Mouse (Mus musculus) hindbrain, embryonic 11.5 days (tissue): ENCODE measurements at regions not wholly inside any gene's neighbourhood (a gene's known extent, or its start where the extent isn't known, plus 50 kb on each side); places are given as distances from the start of the nearest gene placed in this dataset.
"Not testable (repeated sequence)": the region's sequence is repeated elsewhere in the genome, so short reads cannot be mapped to it uniquely, and the experiment has no call there.

Experiments used
- ATAC-seq: fragments of 200-750 bp; cut with Nextera tagmentation; 2 replicates; pipeline ENCODE4 v1.8.0; 2017; ENCODE audit warnings: mild to moderate bottlenecking, moderate TSS enrichment, moderate library complexity; ENCODE audit not compliant: low FRiP score
- DNase-seq: peaks from one replicate; pipeline ENCODE4 v3.0.0-alpha.2; 2015; ENCODE audit warnings: low spot score
- H3K27ac ChIP-seq: fragments of 300-500 bp; sonication (generic); 2 replicates; pipeline ENCODE4 v1.5.1; 2014; ENCODE audit warnings: mild to moderate bottlenecking, low read depth, low read length
- H3K27me3 ChIP-seq: fragments of 300-500 bp; sonication (generic); 2 replicates; pipeline ENCODE4 v1.6.1; 2014; ENCODE audit warnings: mild to moderate bottlenecking, low read length, moderate library complexity, mixed read lengths; ENCODE audit not compliant: control insufficient read depth, insufficient read depth
- H3K36me3 ChIP-seq: fragments of 300-500 bp; sonication (generic); 2 replicates; pipeline ENCODE4 v1.6.1; 2014; ENCODE audit warnings: mild to moderate bottlenecking, low read length, moderate library complexity, mixed read lengths; ENCODE audit not compliant: control insufficient read depth, insufficient read depth
- H3K4me1 ChIP-seq: fragments of 300-500 bp; sonication (generic); replicated peaks from 2 replicates; pipeline ENCODE4 v1.6.1; 2014; ENCODE audit warnings: low read length, mixed read lengths; ENCODE audit not compliant: control insufficient read depth, insufficient read depth
- H3K4me2 ChIP-seq: fragments of 300-500 bp; sonication (generic); replicated peaks from 2 replicates; pipeline ENCODE4 v1.6.1; 2014; ENCODE audit warnings: mild to moderate bottlenecking, low read depth, low read length
- H3K4me3 ChIP-seq: fragments of 300-500 bp; sonication (generic); 2 replicates; pipeline ENCODE4 v1.5.1; 2014; ENCODE audit warnings: low read depth, low read length
- H3K9ac ChIP-seq: fragments of 300-500 bp; sonication (generic); 2 replicates; pipeline ENCODE4 v1.6.1; 2014; ENCODE audit warnings: low read depth, low read length
- H3K9me3 ChIP-seq: fragments of 300-500 bp; sonication (generic); 2 replicates; pipeline ENCODE4 v1.6.1; 2016; ENCODE audit warnings: low read length; ENCODE audit not compliant: control insufficient read depth
- WGBS: fragments of 180-500 bp; shearing (Covaris S2); extraction: QIAGEN DNeasy Blood & Tissue Kit; methylation state at CpG from one replicate; pipeline ENCODE4 v1.1.7; 2014; 5-methylcytosine and 5-hydroxymethylcytosine counted together

DNA sequence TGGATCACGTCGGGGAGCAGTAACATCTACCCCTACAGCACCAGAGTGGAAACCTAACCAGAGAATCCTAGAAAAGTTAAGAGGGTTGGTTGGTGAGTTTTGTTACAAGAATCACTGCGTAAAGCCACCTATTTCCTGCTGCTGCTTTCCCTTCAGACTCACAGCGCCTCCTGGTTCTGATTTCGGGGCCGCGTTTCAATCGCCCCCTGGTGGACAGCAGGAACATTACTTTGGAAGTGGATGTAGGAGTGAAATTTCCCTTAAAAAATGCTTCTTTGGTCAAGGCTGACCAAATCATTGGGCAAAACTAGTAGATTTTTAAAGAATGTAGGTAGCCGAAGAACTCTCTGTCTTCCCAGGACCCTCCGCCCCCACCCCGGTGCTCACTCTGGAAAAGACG, 606.3 kb upstream of the Gm19410 start:
- no peak overlapping the region for H3K4me2 ChIP-seq
- WGBS: 23% methylated on average over 12 of the region's 12 CpGs

GRCm38 (mm10) chr8:35160230-35160629, 605.4 kb upstream of the Gm19410 start:
- no peaks in the 10 kb centered on the region for H3K4me1 ChIP-seq
- 85% methylated on average over 12 of the region's 12 CpGs for WGBS
- no peak overlapping the region for H3K27ac ChIP-seq
- no peak for ATAC-seq
- no peaks in the 10 kb centered on the region for H3K27me3 ChIP-seq
- H3K9ac ChIP-seq: no peak overlapping the region
- no peaks in the 10 kb centered on the region for H3K36me3 ChIP-seq
- no peak overlapping the region for H3K4me3 ChIP-seq
- no peak overlapping the region for H3K4me2 ChIP-seq
- no peaks in the 10 kb centered on the region for H3K9me3 ChIP-seq
- no peak for DNase-seq

More for the DNA sequence above, 606.3 kb upstream of the Gm19410 start:
- Histone ChIP-seq H3K9me3 (no peaks in the 10 kb centered on the region), H3K27ac (no peak overlapping the region), H3K9ac (no peak overlapping the region), H3K4me3 (no peak overlapping the region), H3K27me3 (no peaks in the 10 kb centered on the region), H3K36me3 (no peaks in the 10 kb centered on the region), H3K4me1 (no peaks in the 10 kb centered on the region)
- DNase-seq: peak; percentile 75
- no peak for ATAC-seq

DNA sequence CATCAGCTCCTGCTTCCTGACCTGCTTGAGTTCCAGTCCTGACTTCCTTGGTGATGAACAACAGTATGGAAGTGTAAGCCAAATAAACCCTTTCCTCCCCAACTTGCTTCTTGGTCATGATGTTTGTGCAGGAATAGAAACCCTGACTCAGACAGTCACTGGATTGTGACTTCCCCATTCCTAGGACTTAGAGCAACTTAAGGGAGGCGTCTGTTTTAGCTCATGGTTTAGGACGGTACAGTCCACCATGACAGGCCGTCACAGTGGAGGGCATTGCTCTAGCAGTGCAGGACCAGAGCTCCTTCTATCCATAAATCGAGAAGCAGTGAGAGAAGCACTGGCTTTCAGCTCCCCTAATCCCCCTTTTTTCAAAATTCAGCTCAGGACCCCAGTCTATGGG, 603.4 kb upstream of the Gm19410 start:
- WGBS: 92% methylated on average over 4 of the region's 4 CpGs
- ATAC-seq, H3K9me3 ChIP-seq, DNase-seq, H3K36me3 ChIP-seq, H3K27ac ChIP-seq, H3K4me2 ChIP-seq, H3K27me3 ChIP-seq, H3K4me3 ChIP-seq, H3K4me1 ChIP-seq, H3K9ac ChIP-seq: not testable (repeated sequence)

GRCm38 (mm10) chr8:35166611-35167010, 599.0 kb upstream of the Gm19410 start:
- no peak overlapping the region for H3K4me3 ChIP-seq
- H3K27ac ChIP-seq: no peak overlapping the region
- no peak overlapping the region for H3K9ac ChIP-seq
- 94% methylated on average over 6 of the region's 6 CpGs for WGBS
- no peak for ATAC-seq
- no peaks in the 10 kb centered on the region for H3K9me3 ChIP-seq
- H3K27me3 ChIP-seq: no peaks in the 10 kb centered on the region
- no peaks in the 10 kb centered on the region for H3K36me3 ChIP-seq
- no peaks in the 10 kb centered on the region for H3K4me1 ChIP-seq
- no peak for DNase-seq
- H3K4me2 ChIP-seq: no peak overlapping the region

- Histone ChIP-seq H3K9ac (no peak overlapping the region), H3K4me3 (no peak overlapping the region), H3K4me2 (no peak overlapping the region), H3K27ac (no peak overlapping the region), H3K36me3 (no peaks in the 10 kb centered on the region), H3K27me3 (no peaks in the 10 kb centered on the region), H3K4me1 (no peaks in the 10 kb centered on the region), H3K9me3 (no peaks in the 10 kb centered on the region)
- DNase-seq: no peak
- 85% methylated on average over 13 of the region's 13 CpGs for WGBS
- ATAC-seq: no peak
These were observed 593.9 kb upstream of the Gm19410 start for GRCm38 (mm10) chr8:35171536-35172310.

GRCm38 (mm10) chr8:35177314-35177713, 588.3 kb upstream of the Gm19410 start:
- Histone ChIP-seq H3K36me3 (no peaks in the 10 kb centered on the region), H3K4me1 (no peaks in the 10 kb centered on the region), H3K27ac (no peak overlapping the region), H3K9me3 (no peaks in the 10 kb centered on the region), H3K27me3 (no peaks in the 10 kb centered on the region), H3K4me2 (no peak overlapping the region), H3K4me3 (no peak overlapping the region), H3K9ac (no peak overlapping the region)
- 79% methylated on average over 5 of the region's 5 CpGs for WGBS
- ATAC-seq: no peak
- DNase-seq: no peak

DNA sequence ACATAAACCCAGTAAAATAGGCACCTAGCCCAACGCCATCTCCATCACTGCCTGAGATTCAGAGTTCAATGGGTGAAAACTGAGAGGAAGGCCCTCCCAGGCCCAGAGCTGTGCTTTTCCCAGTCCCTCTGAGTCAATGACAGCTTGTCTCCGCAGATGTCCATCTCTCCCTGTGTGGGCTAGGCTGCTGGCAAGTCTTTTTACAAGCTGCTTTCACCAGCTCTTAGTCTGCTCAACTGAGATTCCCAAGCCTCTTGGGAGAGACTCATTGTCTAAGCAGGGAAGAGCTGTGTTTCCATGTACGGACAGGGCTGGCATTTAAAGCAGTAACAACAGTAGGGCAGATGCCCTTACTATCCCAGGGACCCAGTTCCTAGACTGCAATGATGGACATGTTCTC, 585.5 kb upstream of the Gm19410 start:
- Histone ChIP-seq H3K36me3 (no peaks in the 10 kb centered on the region), H3K4me1 (no peaks in the 10 kb centered on the region), H3K4me2 (no peak overlapping the region), H3K27me3 (no peaks in the 10 kb centered on the region), H3K27ac (no peak overlapping the region), H3K4me3 (no peak overlapping the region), H3K9me3 (no peaks in the 10 kb centered on the region), H3K9ac (no peak overlapping the region)
- WGBS: 65% methylated on average over 3 of the region's 3 CpGs
- DNase-seq (no peak), ATAC-seq (no peak)

DNA sequence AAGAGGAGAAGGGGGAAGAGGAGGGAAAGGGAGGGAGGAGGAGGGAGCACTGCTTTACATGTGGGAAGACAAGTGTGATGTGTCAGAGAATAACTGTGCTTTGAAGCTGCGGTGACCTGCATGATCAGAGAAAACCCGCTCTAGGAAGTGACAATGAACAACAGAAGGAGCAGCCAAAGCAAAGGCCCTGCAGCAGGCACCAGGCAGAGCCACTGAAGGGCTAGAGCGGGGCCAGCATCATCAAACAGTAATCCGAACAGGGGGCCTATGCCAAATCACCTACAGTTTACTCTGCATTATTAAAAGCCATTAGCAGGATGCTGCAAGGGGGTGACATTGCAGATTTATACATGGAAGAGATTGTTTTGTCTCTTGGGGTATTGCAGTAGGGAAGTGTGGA, 583.4 kb upstream of the Gm19410 start:
- Histone ChIP-seq H3K9me3 (no peaks in the 10 kb centered on the region), H3K27ac (no peak overlapping the region), H3K27me3 (no peaks in the 10 kb centered on the region), H3K9ac (no peak overlapping the region), H3K4me2 (no peak overlapping the region), H3K36me3 (no peaks in the 10 kb centered on the region), H3K4me1 (no peaks in the 10 kb centered on the region), H3K4me3 (no peak overlapping the region)
- DNase-seq: no peak
- no peak for ATAC-seq
- 91% methylated on average over 4 of the region's 4 CpGs for WGBS

- no peak overlapping the region for H3K4me2 ChIP-seq
- H3K4me3 ChIP-seq: no peak overlapping the region
- no peaks in the 10 kb centered on the region for H3K9me3 ChIP-seq
- ATAC-seq (no peak), DNase-seq (no peak)
- no peaks in the 10 kb centered on the region for H3K4me1 ChIP-seq
- no peak overlapping the region for H3K9ac ChIP-seq
- no peak overlapping the region for H3K27ac ChIP-seq
- 94% methylated on average over 14 of the region's 14 CpGs for WGBS
- H3K27me3 ChIP-seq: no peaks in the 10 kb centered on the region
- H3K36me3 ChIP-seq: no peaks in the 10 kb centered on the region
These were observed 582.2 kb upstream of the Gm19410 start for GRCm38 (mm10) chr8:35183423-35183822.
